Mouse (Mus musculus) kidney, adult 2 months (tissue): ENCODE measurements around the gene Ntrk1.

Experiments used
- CTCF ChIP-seq: fragments of 200-500 bp; conservative IDR thresholded peaks from 2 replicates; pipeline ENCODE4 v1.5.1; 2011; ENCODE audit warnings: low read depth, mild to moderate bottlenecking, control low read depth, low read length, moderate library complexity, mixed read lengths; ENCODE audit not compliant: insufficient read depth, insufficient read length
- POLR2A ChIP-seq: fragments of 200-500 bp; IDR thresholded peaks from one replicate; pipeline ENCODE4 v1.6.1; 2011; ENCODE audit warnings: low read depth, low read length, control low read depth

DNA sequence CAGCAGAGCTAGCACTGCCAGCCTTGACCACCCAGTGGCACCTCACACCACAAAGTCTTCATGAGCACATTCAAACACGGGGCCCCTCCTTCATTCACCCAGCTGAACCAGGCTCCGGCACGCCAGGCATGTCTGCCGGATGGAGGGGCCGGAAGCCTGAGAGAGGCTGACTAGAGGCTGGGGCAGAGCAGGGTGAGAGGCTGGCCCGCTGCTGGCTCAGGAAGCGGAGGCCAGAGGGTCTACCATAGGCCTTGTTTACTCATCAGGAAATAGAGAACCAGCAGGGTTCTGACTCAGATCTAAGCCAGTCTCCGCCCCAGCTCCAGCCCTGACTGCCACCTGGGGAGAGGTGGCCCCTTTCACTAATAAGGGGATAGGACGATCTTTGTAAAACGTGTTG is 29.9 kb downstream of the Ntrk1 start:
- no peak for TF ChIP-seq CTCF
- no peak for TF ChIP-seq POLR2A
